Comparison of ENCODE assay signal across 38 mouse cellular contexts in genomic region chr7:102566219-102566618, GRCm38 (mm10). TPM values are rescaled to one million over a fixed set of nuclear protein-coding genes. Genes with fewer than 3 reads are reported as not detected.
DNase-seq lines count a peak whose midpoint lies in the region; ATAC-seq and TF ChIP-seq lines count a peak whose summit lies in the region.
"Had no signal": no experiment of that assay in that cellular context is flagged by ENCODE, and none has a peak within 500 bp of the region (broad histone marks: within the 10 kb centered on the region; RNA-seq: fewer than 3 reads in every experiment).

No protein-coding gene starts in this region.

- H3K9ac ChIP-seq in midbrain, postnatal 0 days (replicated peaks; ENCODE audit: low read length, poor library complexity, severe bottlenecking): no peak overlapping the region
- no peak overlapping the region for H3K9ac ChIP-seq in midbrain, embryonic 11.5 days (ENCODE audit: low read length)
- H3K9ac ChIP-seq: embryonic facial prominence, embryonic 13.5 days; forebrain, embryonic 15.5 days; hindbrain, embryonic 14.5 days; limb, embryonic 13.5 days; lung, embryonic 14.5 days had no signal

- no peak overlapping the region for H3K4me2 ChIP-seq in midbrain, postnatal 0 days (ENCODE audit: low read depth, low read length, poor library complexity, severe bottlenecking)
- H3K4me2 ChIP-seq in midbrain, embryonic 11.5 days: no peak overlapping the region
- H3K4me2 ChIP-seq: hindbrain, embryonic 14.5 days had no signal

- WGBS in midbrain, postnatal 0 days: 93% methylated on average over 4 of the region's 4 CpGs
- WGBS in midbrain, embryonic 11.5 days: 87% methylated on average over 4 of the region's 4 CpGs

- no peak overlapping the region for H3K4me3 ChIP-seq in layer of hippocampus, adult 2 months
- no peak overlapping the region for H3K4me3 ChIP-seq in midbrain, postnatal 0 days (ENCODE audit: low read depth, low read length)
- H3K4me3 ChIP-seq in midbrain, embryonic 11.5 days (ENCODE audit: low read depth, low read length): no peak overlapping the region
- H3K4me3 ChIP-seq: forebrain, embryonic 15.5 days had no signal

- H3K36me3 ChIP-seq in midbrain, postnatal 0 days (ENCODE audit: insufficient read depth, low read length): no peaks in the 10 kb centered on the region
- H3K36me3 ChIP-seq in midbrain, embryonic 11.5 days (ENCODE audit: control insufficient read depth, insufficient read depth, low read length): no peaks in the 10 kb centered on the region
- H3K36me3 ChIP-seq: embryonic facial prominence, embryonic 13.5 days; forebrain, embryonic 10.5 days; forebrain, embryonic 15.5 days; limb, embryonic 13.5 days; liver, embryonic 13.5 days had no signal

- H3K4me1 ChIP-seq in midbrain, postnatal 0 days (ENCODE audit: insufficient read depth, low read length): no peaks in the 10 kb centered on the region
- H3K4me1 ChIP-seq in midbrain, embryonic 11.5 days (ENCODE audit: control insufficient read depth, insufficient read depth, low read length): no peaks in the 10 kb centered on the region
- H3K4me1 ChIP-seq: forebrain, embryonic 15.5 days had no signal

- no peak overlapping the region for H3K27ac ChIP-seq in layer of hippocampus, adult 2 months
- H3K27ac ChIP-seq in midbrain, postnatal 0 days (ENCODE audit: low read depth, low read length): no peak overlapping the region
- H3K27ac ChIP-seq in midbrain, embryonic 11.5 days (ENCODE audit: low read depth, low read length): no peak overlapping the region
- H3K27ac ChIP-seq: embryonic facial prominence, embryonic 13.5 days; forebrain, embryonic 15.5 days; hindbrain, embryonic 14.5 days; kidney, postnatal 0 days; limb, embryonic 13.5 days; liver, embryonic 13.5 days had no signal

- H3K9me3 ChIP-seq in midbrain, postnatal 0 days (ENCODE audit: low read length): no peaks in the 10 kb centered on the region
- no peaks in the 10 kb centered on the region for H3K9me3 ChIP-seq in midbrain, embryonic 11.5 days (ENCODE audit: control insufficient read depth, low read length)
- H3K9me3 ChIP-seq: embryonic facial prominence, embryonic 13.5 days; forebrain, embryonic 10.5 days; forebrain, embryonic 15.5 days; G1E; limb, embryonic 13.5 days; liver, embryonic 13.5 days; megakaryocyte, embryonic 14.5 days had no signal

- no peak for ATAC-seq in midbrain, postnatal 0 days (ENCODE audit: low FRiP score)
- ATAC-seq in midbrain, embryonic 11.5 days (ENCODE audit: low FRiP score): no peak
- peak; percentile 42 for ATAC-seq in megakaryocyte progenitor cell, adult 5-6 weeks (replicated peaks; ENCODE audit: poor library complexity)

- no peaks in the 10 kb centered on the region for H3K27me3 ChIP-seq in midbrain, postnatal 0 days (ENCODE audit: insufficient read depth, low read length)
- no peaks in the 10 kb centered on the region for H3K27me3 ChIP-seq in midbrain, embryonic 11.5 days (ENCODE audit: control insufficient read depth, insufficient read depth, low read length)
- H3K27me3 ChIP-seq: embryonic facial prominence, embryonic 13.5 days; forebrain, embryonic 15.5 days; limb, embryonic 13.5 days; liver, embryonic 13.5 days; megakaryocyte, embryonic 14.5 days had no signal

- peak; percentile 58 for TF ChIP-seq CTCF in layer of hippocampus, adult 2 months (conservative IDR thresholded peaks at IDR 0.05)
- TF ChIP-seq CTCF in midbrain, postnatal 0 days (IDR thresholded peaks at IDR 0.05): peak; percentile 28; the same call in 1 of the 2 replicates

- DNase-seq in layer of hippocampus, adult 2 months (ENCODE audit: low spot score in 2 of 2): no peak
- no peak for DNase-seq in layer of hippocampus, adult 9-11 months
- no peak for DNase-seq in midbrain, postnatal 0 days (ENCODE audit: low spot score)
- no peak for DNase-seq in midbrain, embryonic 11.5 days (ENCODE audit: low spot score, missing footprints)
- DNase-seq in retina, embryonic 14.5 days (ENCODE audit: low spot score): no peak
- DNase-seq in kidney, adult 11 months: no peak
- DNase-seq: adrenal gland, postnatal 14 days; B cell, adult 2 months; cerebellum, adult 11 months; cerebellum, adult 9-11 months; gastrocnemius, postnatal 25 days; heart, adult 11 months; heart, postnatal 4 days; kidney, adult 8-10 months; kidney, postnatal 4 days; liver, embryonic 13.5 days; lung, embryonic 14.5 days; midbrain, embryonic 14.5 days; right cerebral cortex, postnatal 4 days had no signal

RNA-seq across cellular contexts. Expression of gene Trim21, which starts 0.9 kb away (rescaled TPM):
- 1 to 10 TPM; 3.0 to 5.1 TPM for total RNA-seq in layer of hippocampus, adult 2 months (2021)
- total RNA-seq in midbrain, postnatal 0 days (2014; rRNA removed): 2.1 and 3.8 TPM in 2 replicates
- 0.27 and 0.42 TPM in 2 replicates for polyA plus RNA-seq in midbrain, postnatal 0 days (2015; fragmentation: Nextera tagmentation; extraction: Ambion mirVana)
- 0.42 and 0.44 TPM in 2 replicates for polyA plus RNA-seq in midbrain, embryonic 11.5 days (2014; fragmentation: Nextera tagmentation; extraction: Ambion mirVana)
- 7.4 and 11.5 TPM in 2 replicates for total RNA-seq in megakaryocyte progenitor cell, adult 5-6 weeks (2015)
- 29.3 and 45.8 TPM in 2 replicates for total RNA-seq in megakaryocyte progenitor cell, adult 5-6 weeks (2017)
- polyA plus RNA-seq: forebrain, embryonic 15.5 days had no signal

RNA-seq across cellular contexts. Expression of gene Olfr550, which starts 5.0 kb away (rescaled TPM):
- total RNA-seq in layer of hippocampus, adult 2 months (2021): 1 to 10 TPM; 1.9 TPM
- not detected in 2 replicates for total RNA-seq in midbrain, postnatal 0 days (2014; rRNA removed)
- polyA plus RNA-seq in midbrain, postnatal 0 days (2015; fragmentation: Nextera tagmentation; extraction: Ambion mirVana): not detected in 2 replicates
- polyA plus RNA-seq in midbrain, embryonic 11.5 days (2014; fragmentation: Nextera tagmentation; extraction: Ambion mirVana): not detected in 2 replicates
- 0.27 TPM in 1 of 2 replicates, not detected in the other for total RNA-seq in megakaryocyte progenitor cell, adult 5-6 weeks (2015)
- not detected in 2 replicates for total RNA-seq in megakaryocyte progenitor cell, adult 5-6 weeks (2017)
- total RNA-seq: adrenal gland, postnatal 14 days; heart, postnatal 4 days had no signal
- polyA plus RNA-seq: embryonic facial prominence, embryonic 13.5 days; forebrain, embryonic 10.5 days; forebrain, embryonic 15.5 days; frontal cortex, adult 2 months; G1E; heart, embryonic 11.5 days; heart, embryonic 16.5 days; hindbrain, embryonic 14.5 days; kidney, postnatal 0 days; limb, embryonic 13.5 days; liver, embryonic 13.5 days; lung, embryonic 14.5 days; midbrain, embryonic 14.5 days; neural tube, embryonic 11.5 days; Patski; spleen, adult 2 months; testis, adult 2 months had no signal

RNA-seq across cellular contexts. Expression of gene Olfr549, which starts 16.5 kb away (rescaled TPM):
- not detected for total RNA-seq in layer of hippocampus, adult 2 months (2021)
- total RNA-seq in midbrain, postnatal 0 days (2014; rRNA removed): not detected in 2 replicates
- not detected in 2 replicates for polyA plus RNA-seq in midbrain, postnatal 0 days (2015; fragmentation: Nextera tagmentation; extraction: Ambion mirVana)
- polyA plus RNA-seq in midbrain, embryonic 11.5 days (2014; fragmentation: Nextera tagmentation; extraction: Ambion mirVana): not detected in 2 replicates
- not detected in 2 replicates for total RNA-seq in megakaryocyte progenitor cell, adult 5-6 weeks (2015)
- total RNA-seq in megakaryocyte progenitor cell, adult 5-6 weeks (2017): not detected in 2 replicates
- total RNA-seq: adrenal gland, postnatal 14 days; gastrocnemius, adult 18-20 months; gastrocnemius, postnatal 25 days; heart, postnatal 4 days; left cerebral cortex, postnatal 14 days; neutrophil, adult 5-6 weeks had no signal
- polyA plus RNA-seq: embryonic facial prominence, embryonic 13.5 days; forebrain, embryonic 10.5 days; forebrain, embryonic 15.5 days; frontal cortex, adult 2 months; G1E; heart, embryonic 11.5 days; heart, embryonic 16.5 days; hindbrain, embryonic 14.5 days; kidney, postnatal 0 days; limb, embryonic 13.5 days; liver, embryonic 13.5 days; lung, embryonic 14.5 days; midbrain, embryonic 14.5 days; neural tube, embryonic 11.5 days; Patski; spleen, adult 2 months; testis, adult 2 months had no signal

RNA-seq across cellular contexts. Expression of gene Olfr551, which starts 25.5 kb away (rescaled TPM):
- total RNA-seq in layer of hippocampus, adult 2 months (2021): not detected
- total RNA-seq in midbrain, postnatal 0 days (2014; rRNA removed): not detected in 2 replicates
- polyA plus RNA-seq in midbrain, postnatal 0 days (2015; fragmentation: Nextera tagmentation; extraction: Ambion mirVana): not detected in 2 replicates
- polyA plus RNA-seq in midbrain, embryonic 11.5 days (2014; fragmentation: Nextera tagmentation; extraction: Ambion mirVana): not detected in 2 replicates
- not detected in 2 replicates for total RNA-seq in megakaryocyte progenitor cell, adult 5-6 weeks (2015)
- total RNA-seq in megakaryocyte progenitor cell, adult 5-6 weeks (2017): not detected in 2 replicates
- total RNA-seq: adrenal gland, postnatal 14 days; gastrocnemius, adult 18-20 months; gastrocnemius, postnatal 25 days; heart, postnatal 4 days; left cerebral cortex, postnatal 14 days; neutrophil, adult 5-6 weeks had no signal
- polyA plus RNA-seq: embryonic facial prominence, embryonic 13.5 days; forebrain, embryonic 10.5 days; forebrain, embryonic 15.5 days; frontal cortex, adult 2 months; G1E; heart, embryonic 11.5 days; heart, embryonic 16.5 days; hindbrain, embryonic 14.5 days; kidney, postnatal 0 days; limb, embryonic 13.5 days; liver, embryonic 13.5 days; lung, embryonic 14.5 days; midbrain, embryonic 14.5 days; neural tube, embryonic 11.5 days; Patski; spleen, adult 2 months; testis, adult 2 months had no signal

RNA-seq across cellular contexts. Expression of gene Olfr548-ps1, which starts 25.5 kb away (rescaled TPM):
- not detected for total RNA-seq in layer of hippocampus, adult 2 months (2021)
- total RNA-seq in midbrain, postnatal 0 days (2014; rRNA removed): not detected in 2 replicates
- not detected in 2 replicates for polyA plus RNA-seq in midbrain, postnatal 0 days (2015; fragmentation: Nextera tagmentation; extraction: Ambion mirVana)
- polyA plus RNA-seq in midbrain, embryonic 11.5 days (2014; fragmentation: Nextera tagmentation; extraction: Ambion mirVana): not detected in 2 replicates
- total RNA-seq in megakaryocyte progenitor cell, adult 5-6 weeks (2015): not detected in 2 replicates
- total RNA-seq in megakaryocyte progenitor cell, adult 5-6 weeks (2017): not detected in 2 replicates
- total RNA-seq: adrenal gland, postnatal 14 days; gastrocnemius, adult 18-20 months; gastrocnemius, postnatal 25 days; heart, postnatal 4 days; left cerebral cortex, postnatal 14 days; neutrophil, adult 5-6 weeks had no signal
- polyA plus RNA-seq: embryonic facial prominence, embryonic 13.5 days; forebrain, embryonic 10.5 days; forebrain, embryonic 15.5 days; frontal cortex, adult 2 months; G1E; heart, embryonic 11.5 days; heart, embryonic 16.5 days; hindbrain, embryonic 14.5 days; kidney, postnatal 0 days; limb, embryonic 13.5 days; liver, embryonic 13.5 days; lung, embryonic 14.5 days; midbrain, embryonic 14.5 days; neural tube, embryonic 11.5 days; Patski; spleen, adult 2 months; testis, adult 2 months had no signal
